Mouse (Mus musculus) yolk sac, embryonic 10.5 days (tissue): ENCODE data around the gene Foxn3.

Source experiments
- DNase-seq: peaks from one replicate; pipeline ENCODE4 v3.0.0-alpha.2; 2017; ENCODE audit warnings: low spot score

The Foxn3 gene

DNA sequence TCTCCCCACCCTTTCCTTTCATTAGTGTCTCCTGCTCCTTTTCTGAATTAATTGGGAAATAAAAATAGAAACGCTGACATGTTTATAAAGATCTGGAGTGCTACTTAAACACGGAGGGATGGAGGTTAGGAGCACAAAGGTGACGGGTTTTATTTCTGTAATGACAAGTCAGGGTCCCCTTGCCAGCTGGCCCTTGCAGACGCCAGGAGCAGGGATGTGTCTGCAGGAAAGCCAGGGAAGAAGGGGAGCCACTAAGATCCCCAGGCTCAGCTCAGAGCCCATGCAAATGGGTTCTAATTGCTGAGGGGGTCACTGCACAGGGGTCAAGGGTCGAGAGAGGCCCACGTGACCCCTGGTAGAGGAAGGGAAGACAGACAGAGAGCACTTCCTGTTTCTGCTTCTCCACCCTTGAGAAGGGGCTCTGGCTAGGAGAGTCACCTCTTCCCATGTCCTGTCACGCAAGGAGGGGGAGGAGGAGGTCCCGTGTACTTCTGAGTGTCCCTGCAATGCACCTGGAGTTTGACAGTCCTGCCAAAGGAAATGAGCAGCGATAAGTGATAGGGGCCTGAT, 36.7 kb downstream of the Foxn3 start:
- DNase-seq: no peak

DNA sequence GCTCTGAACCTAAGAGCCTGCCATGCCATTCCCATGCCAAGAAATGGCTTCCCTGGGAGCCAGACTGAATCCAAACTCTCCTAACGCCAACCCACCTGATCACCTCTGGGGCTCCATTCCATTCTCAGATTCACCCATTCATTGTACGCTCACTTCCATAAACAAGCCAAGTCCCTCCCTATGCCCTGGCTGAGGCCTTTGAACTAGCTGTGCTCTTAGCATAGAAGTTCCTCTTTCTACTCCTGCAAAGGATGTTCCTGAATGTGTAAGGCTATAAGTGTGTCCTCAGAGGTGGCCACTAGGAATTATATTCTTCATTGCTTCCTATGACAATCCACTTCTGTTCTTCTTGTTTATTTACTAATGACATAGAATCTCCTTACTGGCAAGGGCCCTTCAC, 40.5 kb downstream of the Foxn3 start:
- no peak for DNase-seq

GRCm38 (mm10) chr12:99519862-99520261, 43.5 kb downstream of the Foxn3 start:
- no peak for DNase-seq

- DNase-seq: no peak
Measured at GRCm38 (mm10) chr12:99519191-99519614, 44.2 kb downstream of the Foxn3 start.

DNA sequence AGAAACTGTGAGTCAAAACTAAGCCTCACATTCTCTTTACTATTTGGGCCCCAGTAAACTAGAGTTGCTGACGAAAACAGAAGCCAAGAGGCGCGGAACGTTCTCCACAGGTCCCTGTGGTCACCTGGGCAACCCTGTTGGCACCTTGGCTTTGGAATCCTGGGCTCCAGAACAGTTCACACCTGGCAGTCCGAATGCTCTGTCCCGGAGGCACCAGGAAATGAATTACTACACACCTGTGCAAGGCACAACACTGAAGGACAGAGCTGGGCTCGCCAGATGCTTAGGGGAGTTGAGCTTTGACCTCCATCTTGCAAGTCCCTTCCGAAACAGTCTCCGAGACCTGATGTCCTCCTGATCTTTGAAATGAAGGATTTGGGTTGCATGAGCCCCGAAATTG, 44.7 kb downstream of the Foxn3 start:
- DNase-seq: no peak

DNA sequence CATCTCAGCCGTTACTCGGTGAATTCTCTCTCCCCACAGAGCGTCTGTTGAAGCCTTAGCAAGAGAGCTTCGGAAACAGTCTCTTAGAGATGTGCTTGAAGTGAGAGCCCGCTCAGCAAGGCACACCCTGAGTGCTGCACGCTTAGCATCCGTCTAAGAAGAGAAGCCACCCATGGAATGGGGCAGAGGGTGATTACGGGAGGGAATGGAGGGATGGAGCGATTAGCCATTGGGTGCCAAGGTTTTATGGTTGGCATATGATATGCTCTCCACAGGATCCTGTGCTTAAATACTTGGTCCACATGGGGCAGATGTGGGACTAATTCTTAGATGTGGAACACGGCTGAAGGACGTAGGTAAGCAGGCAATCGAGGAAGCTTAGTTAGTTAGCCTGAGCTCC, 45.3 kb downstream of the Foxn3 start:
- DNase-seq: no peak

GRCm38 (mm10) chr12:99517296-99517695, 46.1 kb downstream of the Foxn3 start:
- DNase-seq: no peak

DNA sequence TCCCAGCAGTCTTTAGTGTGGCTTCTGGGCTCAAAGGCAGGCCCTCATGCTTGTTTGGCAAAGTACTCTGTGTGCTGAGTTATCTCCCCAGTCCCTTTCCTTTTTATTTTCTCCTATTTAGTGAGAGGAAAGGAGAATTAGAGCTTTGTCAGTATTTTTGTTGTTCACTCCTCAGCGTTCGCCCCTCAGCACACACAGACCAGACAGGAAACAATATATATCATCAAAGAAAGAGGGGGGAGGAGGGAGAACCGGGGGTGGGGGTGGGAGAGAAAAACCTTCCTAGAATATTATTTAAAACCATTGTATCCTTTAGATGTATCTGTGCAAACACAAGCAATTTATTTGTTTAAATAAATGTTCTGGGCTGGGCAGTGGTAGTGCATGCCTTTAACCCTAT, 47.9 kb downstream of the Foxn3 start:
- DNase-seq: no peak

DNA sequence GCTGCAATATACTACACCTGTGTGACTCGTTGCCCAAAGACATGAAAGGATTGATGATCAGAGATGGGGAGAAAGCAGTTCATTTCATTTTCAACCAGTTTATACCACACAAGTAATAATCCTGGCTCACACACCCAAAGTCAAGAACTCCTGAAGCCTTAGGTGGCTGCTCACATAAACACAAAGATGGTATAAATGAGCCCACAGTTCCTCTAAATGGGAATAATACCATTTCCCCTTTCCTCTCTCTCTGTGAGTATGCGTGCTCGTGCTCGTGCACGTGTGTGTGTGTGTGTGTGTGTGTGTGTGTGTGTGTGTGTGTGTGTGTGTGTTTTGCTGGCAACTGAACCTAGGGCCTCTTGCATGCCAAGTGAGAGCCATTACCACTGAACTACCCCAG, 51.7 kb downstream of the Foxn3 start:
- no peak for DNase-seq

GRCm38 (mm10) chr12:99510759-99511158, 52.6 kb downstream of the Foxn3 start:
- DNase-seq: no peak

GRCm38 (mm10) chr12:99502225-99502624, 61.2 kb downstream of the Foxn3 start:
- no peak for DNase-seq

- no peak for DNase-seq
Measured at GRCm38 (mm10) chr12:99498978-99499694, 64.2 kb downstream of the Foxn3 start.

- no peak for DNase-seq
Measured at GRCm38 (mm10) chr12:99498189-99498977, 65.0 kb downstream of the Foxn3 start.

DNA sequence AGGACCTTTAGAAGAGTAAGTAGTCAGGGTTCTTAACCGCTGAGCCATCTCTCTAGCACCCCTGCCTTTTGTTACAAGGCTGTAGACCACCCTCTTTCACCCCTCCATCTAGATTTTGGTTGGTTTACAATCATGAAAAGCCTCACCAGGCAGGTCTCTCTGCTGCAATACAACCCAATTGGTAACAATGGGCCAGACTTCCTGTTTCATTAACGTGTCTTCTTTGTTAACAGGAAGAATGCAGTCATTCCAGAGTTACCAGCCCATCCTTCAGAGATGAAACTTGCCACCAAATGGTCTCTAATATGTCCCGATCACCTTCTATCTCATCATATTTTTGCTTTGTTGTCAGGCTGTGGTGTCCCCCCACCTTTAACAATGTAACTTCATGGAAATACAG, 66.4 kb downstream of the Foxn3 start:
- DNase-seq: no peak

- DNase-seq: no peak
Measured at GRCm38 (mm10) chr12:99490216-99490615, 73.2 kb downstream of the Foxn3 start.

DNA sequence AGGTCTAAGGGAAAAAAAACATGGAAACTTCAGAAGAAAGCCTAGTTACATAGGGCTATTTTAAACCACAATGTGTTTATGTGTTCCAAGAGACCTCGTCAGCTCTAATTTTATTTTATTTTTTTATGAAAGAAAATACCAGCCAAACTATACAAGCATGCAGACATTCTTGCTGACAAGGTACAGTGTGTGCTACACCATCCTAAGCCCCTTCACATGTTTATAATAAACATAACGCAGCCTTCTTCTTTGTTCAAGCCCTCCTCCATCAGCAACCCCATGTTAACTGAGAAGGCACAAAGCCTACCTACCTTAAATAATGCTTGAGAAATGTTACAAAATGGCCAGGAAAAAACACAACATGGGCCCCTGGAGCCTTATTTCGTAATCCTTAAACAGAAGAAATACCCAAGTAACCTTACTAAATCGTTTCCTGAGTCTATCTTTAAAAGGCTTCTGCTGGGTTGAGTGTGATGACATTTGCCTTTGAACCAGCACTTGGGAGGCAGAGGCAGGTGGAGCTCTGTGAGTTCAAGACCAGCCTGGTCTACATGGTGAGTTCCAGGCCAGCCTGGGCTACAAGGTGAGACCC, 74.3 kb downstream of the Foxn3 start:
- DNase-seq: no peak

GRCm38 (mm10) chr12:99480372-99480771, 83.0 kb downstream of the Foxn3 start:
- DNase-seq: no peak

DNA sequence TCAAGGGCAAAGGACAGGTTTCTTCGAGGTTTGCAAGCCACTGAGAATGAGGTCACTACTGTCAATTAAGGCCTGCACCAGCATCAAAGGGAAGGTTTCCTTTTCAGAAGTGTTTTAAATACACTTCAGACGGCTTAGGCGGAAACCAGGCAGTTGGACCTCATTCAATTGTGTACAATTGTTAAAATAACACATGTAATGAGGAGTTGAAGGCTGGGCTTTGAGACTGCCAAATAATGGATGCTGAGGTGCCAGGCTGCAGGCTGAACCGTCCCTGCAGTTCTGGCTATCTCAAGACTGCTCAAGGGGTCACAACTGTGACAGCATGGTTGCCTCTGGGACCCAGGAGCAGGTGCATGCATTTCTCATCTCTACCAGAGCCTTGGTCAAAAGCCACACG, 89.2 kb downstream of the Foxn3 start:
- DNase-seq: no peak

GRCm38 (mm10) chr12:99473406-99474133, 89.8 kb downstream of the Foxn3 start:
- DNase-seq: no peak

- DNase-seq: no peak
Measured at GRCm38 (mm10) chr12:99471431-99471830, 92.0 kb downstream of the Foxn3 start.

- DNase-seq: no peak
Measured at GRCm38 (mm10) chr12:99467884-99468311, 95.5 kb downstream of the Foxn3 start.

- DNase-seq: no peak
Measured at GRCm38 (mm10) chr12:99467256-99467883, 96.0 kb downstream of the Foxn3 start.
